Mouse (Mus musculus): ENCODE results near the gene Olfr1217. TPM values are rescaled to one million over a fixed set of nuclear protein-coding genes. Genes with fewer than 3 reads are reported as not detected.
"Not testable (repeated sequence)": the region's sequence is repeated elsewhere in the genome, so short reads cannot be mapped to it uniquely, and the experiment has no call there.

Gene Olfr1217
- not detected in 2 replicates for polyA plus RNA-seq (2014; fragmentation: Nextera tagmentation; extraction: Ambion mirVana)

- H3K27me3 ChIP-seq (ENCODE audit: control insufficient read depth, insufficient read depth, low read length) = no peaks in the 10 kb centered on the region
- H3K9me3 ChIP-seq (ENCODE audit: control insufficient read depth, low read length) = no peaks in the 10 kb centered on the region
- no peaks in the 10 kb centered on the region for H3K36me3 ChIP-seq (ENCODE audit: control insufficient read depth, insufficient read depth, low read length)
- H3K4me2 ChIP-seq (replicated peaks; ENCODE audit: low read depth, low read length) = no peak within 1 kb of the TSS
- no peaks in the 10 kb centered on the region for H3K4me1 ChIP-seq (ENCODE audit: control insufficient read depth, insufficient read depth, low read length)
- no peak for ATAC-seq (ENCODE audit: low FRiP score, low TSS enrichment)
- no peak within 1 kb of the TSS for H3K4me3 ChIP-seq (ENCODE audit: low read length)
- 85% methylated on average over 2 of the region's 2 CpGs for WGBS
- no peak within 1 kb of the TSS for H3K9ac ChIP-seq (ENCODE audit: low read depth, low read length)
- H3K27ac ChIP-seq (ENCODE audit: low read depth, low read length) = no peak within 1 kb of the TSS
These were observed at the start of gene Olfr1217 for GRCm38 (mm10) chr2:89031965-89032364. TSS of gene Olfr1217 (minus strand) at chr2:89032065.

GRCm38 (mm10) chr2:89081487-89081886 is 49.6 kb upstream of the Olfr1217 start:
- ATAC-seq (ENCODE audit: low FRiP score, low TSS enrichment) = no peak
- Histone ChIP-seq H3K36me3 (ENCODE audit: control insufficient read depth, insufficient read depth, low read length) (no peaks in the 10 kb centered on the region), H3K27me3 (ENCODE audit: control insufficient read depth, insufficient read depth, low read length) (no peaks in the 10 kb centered on the region), H3K4me1 (ENCODE audit: control insufficient read depth, insufficient read depth, low read length) (no peaks in the 10 kb centered on the region), H3K9me3 (ENCODE audit: control insufficient read depth, low read length) (no peaks in the 10 kb centered on the region), H3K27ac (ENCODE audit: low read depth, low read length) (no peak overlapping the region), H3K4me3 (ENCODE audit: low read length) (no peak overlapping the region), H3K9ac (ENCODE audit: low read depth, low read length) (no peak overlapping the region), H3K4me2 (replicated peaks; ENCODE audit: low read depth, low read length) (no peak overlapping the region)

GRCm38 (mm10) chr2:89061087-89061486 is 29.2 kb upstream of the Olfr1217 start, which contains the start of gene Olfr1218:
TSS of gene Olfr1218 (minus strand) at chr2:89061187.
- ATAC-seq (ENCODE audit: low FRiP score, low TSS enrichment) = no peak
- no peak within 1 kb of the TSS for H3K4me3 ChIP-seq (ENCODE audit: low read length)
- H3K4me2 ChIP-seq (replicated peaks; ENCODE audit: low read depth, low read length) = no peak within 1 kb of the TSS
- no peaks in the 10 kb centered on the region for H3K36me3 ChIP-seq (ENCODE audit: control insufficient read depth, insufficient read depth, low read length)
- H3K4me1 ChIP-seq (ENCODE audit: control insufficient read depth, insufficient read depth, low read length) = no peaks in the 10 kb centered on the region
- H3K9me3 ChIP-seq (ENCODE audit: control insufficient read depth, low read length) = no peaks in the 10 kb centered on the region
- H3K9ac ChIP-seq (ENCODE audit: low read depth, low read length) = no peak within 1 kb of the TSS
- no peak within 1 kb of the TSS for H3K27ac ChIP-seq (ENCODE audit: low read depth, low read length)
- no peaks in the 10 kb centered on the region for H3K27me3 ChIP-seq (ENCODE audit: control insufficient read depth, insufficient read depth, low read length)

- WGBS = 73% methylated on average over 3 of the region's 3 CpGs
- H3K27ac ChIP-seq (ENCODE audit: low read depth, low read length) = not testable (repeated sequence)
These were observed 10.4 kb downstream of the Olfr1217 start for GRCm38 (mm10) chr2:89021436-89021835.

GRCm38 (mm10) chr2:89018240-89018639 is 13.6 kb downstream of the Olfr1217 start, which contains the start of gene Olfr1216:
TSS of gene Olfr1216 (minus strand) at chr2:89018340.
- Histone ChIP-seq H3K27ac (ENCODE audit: low read depth, low read length) (no peak within 1 kb of the TSS), H3K4me3 (ENCODE audit: low read length) (no peak within 1 kb of the TSS), H3K36me3 (ENCODE audit: control insufficient read depth, insufficient read depth, low read length) (no peaks in the 10 kb centered on the region), H3K9me3 (ENCODE audit: control insufficient read depth, low read length) (no peaks in the 10 kb centered on the region), H3K27me3 (ENCODE audit: control insufficient read depth, insufficient read depth, low read length) (no peaks in the 10 kb centered on the region), H3K9ac (ENCODE audit: low read depth, low read length) (no peak within 1 kb of the TSS), H3K4me1 (ENCODE audit: control insufficient read depth, insufficient read depth, low read length) (no peaks in the 10 kb centered on the region), H3K4me2 (replicated peaks; ENCODE audit: low read depth, low read length) (no peak within 1 kb of the TSS)
- 77% methylated on average over 1 of the region's 1 CpGs for WGBS
- no peak for ATAC-seq (ENCODE audit: low FRiP score, low TSS enrichment)

More at GRCm38 (mm10) chr2:89021436-89021835, 10.4 kb downstream of the Olfr1217 start:
- not testable (repeated sequence) for H3K36me3 ChIP-seq (ENCODE audit: control insufficient read depth, insufficient read depth, low read length); ATAC-seq (ENCODE audit: low FRiP score, low TSS enrichment); H3K4me3 ChIP-seq (ENCODE audit: low read length); H3K4me2 ChIP-seq (replicated peaks; ENCODE audit: low read depth, low read length); H3K9ac ChIP-seq (ENCODE audit: low read depth, low read length); H3K27me3 ChIP-seq (ENCODE audit: control insufficient read depth, insufficient read depth, low read length); H3K9me3 ChIP-seq (ENCODE audit: control insufficient read depth, low read length); H3K4me1 ChIP-seq (ENCODE audit: control insufficient read depth, insufficient read depth, low read length)

GRCm38 (mm10) chr2:89006873-89007272 is 25.0 kb downstream of the Olfr1217 start, which contains the start of gene Olfr1215:
TSS of gene Olfr1215 (minus strand) at chr2:89006973.
- no peak for ATAC-seq (ENCODE audit: low FRiP score, low TSS enrichment)
- Histone ChIP-seq H3K4me3 (ENCODE audit: low read length) (no peak within 1 kb of the TSS), H3K36me3 (ENCODE audit: control insufficient read depth, insufficient read depth, low read length) (no peaks in the 10 kb centered on the region), H3K27me3 (ENCODE audit: control insufficient read depth, insufficient read depth, low read length) (no peaks in the 10 kb centered on the region), H3K4me2 (replicated peaks; ENCODE audit: low read depth, low read length) (no peak within 1 kb of the TSS), H3K27ac (ENCODE audit: low read depth, low read length) (no peak within 1 kb of the TSS), H3K9me3 (ENCODE audit: control insufficient read depth, low read length) (no peaks in the 10 kb centered on the region), H3K4me1 (ENCODE audit: control insufficient read depth, insufficient read depth, low read length) (no peaks in the 10 kb centered on the region), H3K9ac (ENCODE audit: low read depth, low read length) (no peak within 1 kb of the TSS)
- WGBS = 81% methylated on average over 2 of the region's 2 CpGs

DNA sequence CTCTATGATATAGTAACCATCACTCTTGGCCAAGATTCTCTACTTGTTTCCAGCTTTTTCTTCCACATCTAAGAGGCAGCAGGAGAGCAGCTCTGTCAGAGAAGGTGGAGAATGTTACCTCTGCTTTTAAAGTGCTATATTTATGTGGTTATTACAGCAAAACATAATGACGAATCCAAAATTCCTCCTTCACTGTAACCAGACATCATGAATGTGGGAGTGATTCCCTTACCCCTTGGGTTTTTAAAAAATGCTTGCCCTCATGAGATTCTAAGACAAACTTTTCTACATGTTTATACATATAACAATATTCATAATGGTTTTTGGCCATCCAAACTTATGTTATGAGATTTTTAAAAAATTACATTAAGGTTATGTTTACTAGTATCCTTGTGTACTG is 39.3 kb downstream of the Olfr1217 start, which contains the start of gene Olfr1214:
Gene Olfr1214, minus strand, starts transcription at position 101 of the 400 bp plus-strand sequence.
- no peak for ATAC-seq (ENCODE audit: low FRiP score, low TSS enrichment)
- Histone ChIP-seq H3K36me3 (ENCODE audit: control insufficient read depth, insufficient read depth, low read length) (no peaks in the 10 kb centered on the region), H3K9me3 (ENCODE audit: control insufficient read depth, low read length) (no peaks in the 10 kb centered on the region), H3K9ac (ENCODE audit: low read depth, low read length) (no peak within 1 kb of the TSS), H3K27ac (ENCODE audit: low read depth, low read length) (no peak within 1 kb of the TSS), H3K4me1 (ENCODE audit: control insufficient read depth, insufficient read depth, low read length) (no peaks in the 10 kb centered on the region), H3K4me3 (ENCODE audit: low read length) (no peak within 1 kb of the TSS), H3K27me3 (ENCODE audit: control insufficient read depth, insufficient read depth, low read length) (no peaks in the 10 kb centered on the region), H3K4me2 (replicated peaks; ENCODE audit: low read depth, low read length) (no peak within 1 kb of the TSS)
- 87% methylated on average over 1 of the region's 1 CpGs for WGBS

DNA sequence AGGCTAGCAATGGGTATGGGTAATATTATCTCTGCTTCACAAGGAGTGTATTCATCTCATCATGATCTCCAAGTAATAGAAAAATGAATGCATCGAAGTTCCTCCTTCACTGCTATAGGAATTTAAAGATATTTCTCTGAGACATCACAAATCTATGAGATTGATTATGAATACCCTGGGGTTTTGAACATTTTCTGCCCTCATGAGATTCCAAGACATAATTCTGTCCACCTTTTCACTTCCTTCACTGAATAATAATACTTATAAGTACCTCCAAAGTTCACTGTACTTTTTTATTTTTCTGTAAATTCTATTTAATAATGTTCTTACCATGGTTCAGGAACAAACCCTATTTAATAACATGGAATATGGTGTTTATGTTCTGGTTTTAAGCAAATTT is 51.7 kb downstream of the Olfr1217 start, which contains the start of gene Gm13762:
Gene Gm13762, minus strand, starts transcription at position 101 of the 400 bp plus-strand sequence.
- Histone ChIP-seq H3K27ac (ENCODE audit: low read depth, low read length) (no peak within 1 kb of the TSS), H3K4me2 (replicated peaks; ENCODE audit: low read depth, low read length) (no peak within 1 kb of the TSS), H3K27me3 (ENCODE audit: control insufficient read depth, insufficient read depth, low read length) (no peaks in the 10 kb centered on the region), H3K4me3 (ENCODE audit: low read length) (no peak within 1 kb of the TSS), H3K36me3 (ENCODE audit: control insufficient read depth, insufficient read depth, low read length) (no peaks in the 10 kb centered on the region), H3K9ac (ENCODE audit: low read depth, low read length) (no peak within 1 kb of the TSS), H3K9me3 (ENCODE audit: control insufficient read depth, low read length) (no peaks in the 10 kb centered on the region), H3K4me1 (ENCODE audit: control insufficient read depth, insufficient read depth, low read length) (no peaks in the 10 kb centered on the region)
- WGBS = 79% methylated on average over 1 of the region's 1 CpGs
- ATAC-seq (ENCODE audit: low FRiP score, low TSS enrichment) = no peak

Measured in kidney, embryonic 14.5 days (tissue).